Mouse (Mus musculus) liver, embryonic 14.5 days (tissue): ENCODE measurements around the gene Nr2c2ap.
A peak's percentile ranks its signal among the peaks of the same experiment; 100 is the strongest.

Experiments
- CTCF ChIP-seq: IDR thresholded peaks from 2 replicates; pipeline ENCODE4 v1.5.1; 2016; ENCODE audit warnings: antibody characterized with exemption, low read depth, control low read depth
- EP300 ChIP-seq: IDR thresholded peaks from 2 replicates; pipeline ENCODE4 v1.6.1; 2016; ENCODE audit warnings: antibody characterized with exemption, low read depth

- TF ChIP-seq CTCF = 0 out of 2 replicates have a peak, but pooled peaks have one; percentile 21
- no peak for TF ChIP-seq EP300
Measured at GRCm38 (mm10) chr8:70084191-70085065, 46.7 kb upstream of the Nr2c2ap start.
